Mouse (Mus musculus): ENCODE data around the gene Dcp1b. TPM values are rescaled to one million over a fixed set of nuclear protein-coding genes. Genes with fewer than 3 reads are reported as not detected.
"Not testable (repeated sequence)": the region's sequence is repeated elsewhere in the genome, so short reads cannot be mapped to it uniquely, and the experiment has no call there.

Dcp1b gene
- polyA plus RNA-seq, 1 experiment from 2014 or later = 7.9 TPM

DNA sequence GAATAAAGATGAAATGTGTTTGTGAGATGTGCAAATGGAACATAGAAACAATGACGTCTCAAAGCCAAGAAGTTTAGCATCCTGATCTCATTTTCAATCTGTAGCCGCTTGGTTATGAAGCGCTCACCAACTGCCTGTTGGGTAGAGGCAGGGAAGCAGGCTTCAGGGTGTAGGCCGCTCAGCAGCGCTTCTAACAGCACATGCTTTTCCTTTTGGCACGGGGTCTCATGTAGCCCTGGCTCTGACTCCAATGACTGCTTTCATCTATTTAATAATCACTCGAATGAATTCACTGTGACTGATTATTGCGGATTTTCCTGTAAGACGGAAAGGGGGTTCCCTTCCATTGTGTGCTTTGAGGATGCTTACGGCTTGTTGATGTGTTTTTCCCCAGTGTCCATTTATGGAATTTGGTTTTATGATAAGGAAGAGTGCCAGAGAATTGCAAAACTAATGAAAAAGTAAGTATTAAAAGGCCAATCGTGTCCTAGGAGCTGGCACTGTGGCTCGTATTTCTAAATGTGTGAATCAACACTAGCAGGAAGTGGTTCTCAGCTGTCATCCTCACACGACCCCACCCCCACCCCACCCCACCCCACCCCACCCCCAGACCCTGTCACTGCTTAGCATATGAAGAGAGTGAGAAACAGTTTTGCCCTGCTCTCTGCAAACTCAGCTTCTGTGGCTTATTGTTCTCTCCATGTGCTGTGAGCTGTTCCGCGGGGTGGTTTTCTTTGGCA, 23.7 kb downstream of the Dcp1b start:
- 32% methylated on average over 15 of the region's 15 CpGs for WGBS
- Histone ChIP-seq H3K4me1 (peaks cover 6% of the 10 kb centered on the region; the same call in 1 of the 2 replicates), H3K27me3 (no peaks in the 10 kb centered on the region), H3K4me2 (no peak overlapping the region), H3K36me3 (peaks cover 5% of the 10 kb centered on the region; the same call in 1 of the 2 replicates), H3K9ac (no peak overlapping the region), H3K4me3 (no peak overlapping the region), H3K9me3 (no peaks in the 10 kb centered on the region), H3K27ac (no peak overlapping the region)
- ATAC-seq (ENCODE audit: insufficient number of reproducible peaks, low FRiP score, low TSS enrichment, low read depth) = no peak

DNA sequence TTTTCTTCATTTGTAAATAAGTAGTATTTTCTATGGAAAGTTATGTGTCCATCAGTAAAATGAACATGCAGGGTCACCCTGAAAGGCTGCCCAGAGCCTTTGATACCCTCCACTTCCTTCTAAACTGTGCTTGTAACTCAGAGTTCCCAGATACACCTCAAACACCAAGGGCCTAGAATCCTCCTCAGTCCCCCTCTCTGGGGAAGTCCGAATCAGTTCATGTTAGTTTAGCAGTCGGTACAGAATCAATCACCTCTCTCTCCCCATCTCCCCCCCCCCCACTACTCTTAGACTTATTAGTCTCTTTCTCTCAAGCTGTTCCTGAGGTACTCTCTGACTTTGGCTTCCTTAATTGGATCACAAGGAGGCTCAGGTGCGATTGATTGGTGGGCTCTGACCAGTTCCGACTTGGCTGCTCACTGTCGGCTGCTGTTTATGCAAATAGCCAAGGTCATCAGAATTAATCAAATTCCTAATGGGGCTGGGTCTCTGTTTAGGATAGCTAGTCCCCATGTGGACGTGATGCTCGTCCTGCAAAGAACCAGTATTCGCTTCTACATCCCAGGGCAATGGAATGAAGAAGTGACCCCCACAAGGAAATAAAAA, 24.3 kb downstream of the Dcp1b start:
- no peaks in the 10 kb centered on the region for H3K9me3 ChIP-seq
- WGBS = 39% methylated on average over 8 of the region's 8 CpGs
- no peak overlapping the region for H3K4me3 ChIP-seq

GRCm38 (mm10) chr6:119200362-119200761, 25.3 kb downstream of the Dcp1b start:
- no peak overlapping the region for H3K4me3 ChIP-seq
- no peak overlapping the region for H3K27ac ChIP-seq
- peaks cover 6% of the 10 kb centered on the region; the same call in 1 of the 2 replicates for H3K4me1 ChIP-seq
- no peak for ATAC-seq (ENCODE audit: insufficient number of reproducible peaks, low FRiP score, low TSS enrichment, low read depth)
- H3K36me3 ChIP-seq = peaks cover 11% of the 10 kb centered on the region; the same call in 1 of the 2 replicates
- H3K4me2 ChIP-seq = no peak overlapping the region
- WGBS = 72% methylated on average over 5 of the region's 5 CpGs
- no peak overlapping the region for H3K9ac ChIP-seq
- no peaks in the 10 kb centered on the region for H3K27me3 ChIP-seq
- no peaks in the 10 kb centered on the region for H3K9me3 ChIP-seq

More for the DNA sequence above, 24.3 kb downstream of the Dcp1b start:
- Histone ChIP-seq H3K9ac (no peak overlapping the region), H3K36me3 (peaks cover 11% of the 10 kb centered on the region; the same call in 1 of the 2 replicates), H3K4me1 (peaks cover 6% of the 10 kb centered on the region; the same call in 1 of the 2 replicates), H3K4me2 (no peak overlapping the region), H3K27me3 (no peaks in the 10 kb centered on the region), H3K27ac (no peak overlapping the region)
- no peak for ATAC-seq (ENCODE audit: insufficient number of reproducible peaks, low FRiP score, low TSS enrichment, low read depth)

DNA sequence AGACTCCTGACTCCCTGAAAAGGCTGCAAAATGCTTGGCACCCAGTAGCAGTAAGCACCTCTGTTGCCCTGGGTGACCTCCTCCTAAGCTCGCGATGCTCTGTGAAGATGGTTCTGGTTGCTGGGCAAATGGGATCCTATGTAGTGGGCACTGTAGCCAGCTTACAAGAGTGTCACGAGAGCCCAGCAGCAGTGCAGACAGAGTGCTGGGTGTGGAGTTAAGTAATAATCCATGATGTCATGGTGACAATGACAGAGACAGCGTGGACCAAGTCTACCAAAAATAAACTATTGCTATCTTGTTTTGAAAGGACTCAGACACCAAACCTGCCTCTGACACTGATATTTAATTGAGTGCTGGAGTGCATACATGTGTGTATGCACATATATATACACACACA, 26.5 kb downstream of the Dcp1b start:
- ATAC-seq (ENCODE audit: insufficient number of reproducible peaks, low FRiP score, low TSS enrichment, low read depth) = no peak
- H3K4me3 ChIP-seq = no peak overlapping the region
- no peaks in the 10 kb centered on the region for H3K27me3 ChIP-seq
- peaks cover 6% of the 10 kb centered on the region; the same call in 1 of the 2 replicates for H3K4me1 ChIP-seq
- H3K9me3 ChIP-seq = no peaks in the 10 kb centered on the region
- H3K9ac ChIP-seq = no peak overlapping the region
- WGBS = 92% methylated on average over 4 of the region's 4 CpGs
- H3K4me2 ChIP-seq = no peak overlapping the region
- H3K36me3 ChIP-seq = peaks cover 11% of the 10 kb centered on the region; the same call in 1 of the 2 replicates
- H3K27ac ChIP-seq = no peak overlapping the region

- no peaks in the 10 kb centered on the region for H3K27me3 ChIP-seq
- no peaks in the 10 kb centered on the region for H3K9me3 ChIP-seq
- WGBS = 89% methylated on average over 7 of the region's 7 CpGs
- H3K4me1 ChIP-seq = peaks cover 3% of the 10 kb centered on the region; the same call in 1 of the 2 replicates
- ATAC-seq (ENCODE audit: insufficient number of reproducible peaks, low FRiP score, low TSS enrichment, low read depth) = no peak
- H3K4me3 ChIP-seq = no peak overlapping the region
- H3K4me2 ChIP-seq = no peak overlapping the region
- H3K36me3 ChIP-seq = peaks cover 11% of the 10 kb centered on the region; the same call in 1 of the 2 replicates
- no peak overlapping the region for H3K27ac ChIP-seq
- no peak overlapping the region for H3K9ac ChIP-seq
These were observed 29.2 kb downstream of the Dcp1b start for GRCm38 (mm10) chr6:119204286-119204685.

GRCm38 (mm10) chr6:119204915-119205314, 29.9 kb downstream of the Dcp1b start:
- H3K9ac ChIP-seq = no peak overlapping the region
- H3K9me3 ChIP-seq = no peaks in the 10 kb centered on the region
- H3K27ac ChIP-seq = no peak overlapping the region
- H3K36me3 ChIP-seq = peaks cover 11% of the 10 kb centered on the region; the same call in 1 of the 2 replicates
- ATAC-seq (ENCODE audit: insufficient number of reproducible peaks, low FRiP score, low TSS enrichment, low read depth) = no peak
- no peaks in the 10 kb centered on the region for H3K4me1 ChIP-seq
- no peak overlapping the region for H3K4me3 ChIP-seq
- H3K4me2 ChIP-seq = no peak overlapping the region
- no peaks in the 10 kb centered on the region for H3K27me3 ChIP-seq
- WGBS = 76% methylated on average over 3 of the region's 3 CpGs

- H3K4me1 ChIP-seq; H3K9ac ChIP-seq; H3K4me3 ChIP-seq; H3K27ac ChIP-seq; H3K9me3 ChIP-seq; ATAC-seq (ENCODE audit: insufficient number of reproducible peaks, low FRiP score, low TSS enrichment, low read depth); H3K27me3 ChIP-seq; H3K4me2 ChIP-seq; H3K36me3 ChIP-seq: not testable (repeated sequence)
- WGBS = 93% methylated on average over 7 of the region's 7 CpGs
These were observed 31.0 kb downstream of the Dcp1b start for GRCm38 (mm10) chr6:119206006-119206405.

DNA sequence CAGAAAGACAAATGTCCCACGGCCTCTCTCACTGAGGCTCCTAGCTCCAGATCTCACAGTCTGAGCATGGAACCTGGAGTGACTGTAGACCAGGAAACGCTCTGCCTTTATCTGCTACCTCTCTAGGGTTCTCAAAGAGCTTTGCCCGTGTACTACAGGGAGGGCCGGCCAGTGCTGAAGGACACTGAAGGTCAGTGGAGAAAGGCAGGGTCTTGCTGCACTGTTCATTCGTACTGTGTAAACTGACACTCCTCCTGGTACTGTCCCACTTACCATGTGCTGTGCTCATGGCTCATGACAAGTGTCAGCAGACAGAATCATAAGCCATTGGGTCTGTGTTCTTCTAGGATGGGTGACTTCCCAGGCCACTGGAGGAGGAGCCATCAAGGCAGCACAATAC, 38.3 kb downstream of the Dcp1b start:
- no peak overlapping the region for H3K4me2 ChIP-seq
- no peak overlapping the region for H3K27ac ChIP-seq
- H3K36me3 ChIP-seq = peaks cover 31% of the 10 kb centered on the region
- no peak for ATAC-seq (ENCODE audit: insufficient number of reproducible peaks, low FRiP score, low TSS enrichment, low read depth)
- no peak overlapping the region for H3K4me3 ChIP-seq
- no peak overlapping the region for H3K9ac ChIP-seq
- H3K9me3 ChIP-seq = no peaks in the 10 kb centered on the region
- 86% methylated on average over 5 of the region's 5 CpGs for WGBS
- no peaks in the 10 kb centered on the region for H3K27me3 ChIP-seq
- peaks cover 5% of the 10 kb centered on the region; the same call in 1 of the 2 replicates for H3K4me1 ChIP-seq

- 63% methylated on average over 6 of the region's 6 CpGs for WGBS
- no peaks in the 10 kb centered on the region for H3K9me3 ChIP-seq
These were observed 39.1 kb downstream of the Dcp1b start for GRCm38 (mm10) chr6:119214190-119214589.

DNA sequence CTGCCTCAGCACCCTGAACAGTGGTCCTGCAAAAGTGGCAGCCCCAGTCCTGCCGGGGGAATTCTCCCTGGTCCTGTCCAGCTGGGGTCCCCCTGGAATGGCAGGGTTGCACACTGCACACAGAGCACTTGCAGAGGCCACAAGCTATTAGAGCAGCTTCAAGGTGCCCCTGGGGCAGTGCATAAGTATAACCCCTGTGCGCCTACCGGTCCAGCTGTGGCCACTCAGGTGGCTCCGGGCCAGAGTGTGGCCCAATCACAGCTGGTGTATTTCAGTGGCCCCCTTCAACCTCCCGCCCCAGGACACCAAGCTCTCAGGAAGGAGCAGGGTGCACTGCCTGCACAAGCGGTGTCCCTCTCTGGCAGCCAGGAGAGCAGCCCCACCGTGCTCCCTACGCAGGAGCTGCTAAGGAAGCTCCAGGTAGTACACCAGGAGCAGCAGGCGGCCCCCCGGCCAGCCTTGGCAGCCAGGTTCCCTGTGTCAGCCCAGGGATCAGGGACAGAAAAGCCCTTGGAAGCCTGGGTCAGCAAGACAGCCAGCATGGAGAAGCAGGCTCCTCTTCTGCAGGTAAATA, 40.1 kb downstream of the Dcp1b start:
- ATAC-seq (ENCODE audit: insufficient number of reproducible peaks, low FRiP score, low TSS enrichment, low read depth) = no peak
- 85% methylated on average over 10 of the region's 10 CpGs for WGBS

More at GRCm38 (mm10) chr6:119214190-119214589, 39.1 kb downstream of the Dcp1b start:
- no peak for ATAC-seq (ENCODE audit: insufficient number of reproducible peaks, low FRiP score, low TSS enrichment, low read depth)
- Histone ChIP-seq H3K4me3 (no peak overlapping the region), H3K36me3 (peaks cover 33% of the 10 kb centered on the region), H3K27ac (no peak overlapping the region), H3K4me1 (peaks cover 5% of the 10 kb centered on the region; the same call in 1 of the 2 replicates), H3K27me3 (no peaks in the 10 kb centered on the region), H3K4me2 (no peak overlapping the region), H3K9ac (no peak overlapping the region)

GRCm38 (mm10) chr6:119217661-119218060, 42.6 kb downstream of the Dcp1b start:
- no peaks in the 10 kb centered on the region for H3K27me3 ChIP-seq
- H3K4me2 ChIP-seq = no peak overlapping the region
- no peaks in the 10 kb centered on the region for H3K9me3 ChIP-seq
- no peak overlapping the region for H3K9ac ChIP-seq
- peaks cover 5% of the 10 kb centered on the region; the same call in 1 of the 2 replicates for H3K4me1 ChIP-seq
- ATAC-seq (ENCODE audit: insufficient number of reproducible peaks, low FRiP score, low TSS enrichment, low read depth) = no peak
- peaks cover 38% of the 10 kb centered on the region for H3K36me3 ChIP-seq
- no peak overlapping the region for H3K4me3 ChIP-seq
- WGBS = 63% methylated on average over 4 of the region's 4 CpGs
- no peak overlapping the region for H3K27ac ChIP-seq

More for the DNA sequence above, 40.1 kb downstream of the Dcp1b start:
- Histone ChIP-seq H3K27me3 (no peaks in the 10 kb centered on the region), H3K4me3 (no peak overlapping the region), H3K4me1 (peaks cover 5% of the 10 kb centered on the region; the same call in 1 of the 2 replicates), H3K4me2 (no peak overlapping the region), H3K27ac (no peak overlapping the region), H3K36me3 (peaks cover 40% of the 10 kb centered on the region), H3K9me3 (no peaks in the 10 kb centered on the region), H3K9ac (no peak overlapping the region)

GRCm38 (mm10) chr6:119218591-119218990, 43.5 kb downstream of the Dcp1b start:
- H3K27me3 ChIP-seq = no peaks in the 10 kb centered on the region
- WGBS = 90% methylated on average over 5 of the region's 5 CpGs
- H3K4me1 ChIP-seq = peaks cover 5% of the 10 kb centered on the region; the same call in 1 of the 2 replicates
- no peak overlapping the region for H3K27ac ChIP-seq
- H3K4me2 ChIP-seq = no peak overlapping the region
- H3K4me3 ChIP-seq = no peak overlapping the region
- H3K9ac ChIP-seq = no peak overlapping the region
- ATAC-seq (ENCODE audit: insufficient number of reproducible peaks, low FRiP score, low TSS enrichment, low read depth) = no peak
- H3K36me3 ChIP-seq = peaks cover 34% of the 10 kb centered on the region
- no peaks in the 10 kb centered on the region for H3K9me3 ChIP-seq
